Mouse (Mus musculus) hindbrain, embryonic 10.5 days (tissue): Measurements from ENCODE around the gene Slc7a5. TPM values are rescaled to one million over a fixed set of nuclear protein-coding genes. Genes with fewer than 3 reads are reported as not detected.

ENCODE experiments used
- DNase-seq: peaks from one replicate; pipeline ENCODE4 v3.0.0-alpha.2; 2017; ENCODE audit warnings: low spot score
- H3K27ac ChIP-seq: fragments of 300-500 bp; sonication (generic); 2 replicates; pipeline ENCODE4 v1.5.1; 2016; ENCODE audit warnings: mild to moderate bottlenecking, moderate library complexity
- H3K27me3 ChIP-seq: fragments of 300-500 bp; sonication (generic); 2 replicates; pipeline ENCODE4 v1.6.1; 2016; ENCODE audit warnings: mild to moderate bottlenecking; ENCODE audit not compliant: poor library complexity, insufficient read depth, severe bottlenecking
- H3K36me3 ChIP-seq: fragments of 300-500 bp; sonication (generic); 2 replicates; pipeline ENCODE4 v1.6.1; 2016; ENCODE audit warnings: mild to moderate bottlenecking, moderate library complexity
- H3K4me1 ChIP-seq: fragments of 300-500 bp; sonication (generic); replicated peaks from 2 replicates; pipeline ENCODE4 v1.6.1; 2016; ENCODE audit warnings: mild to moderate bottlenecking
- H3K4me3 ChIP-seq: fragments of 300-500 bp; sonication (generic); 2 replicates; pipeline ENCODE4 v1.5.1; 2016; ENCODE audit warnings: mild to moderate bottlenecking, moderate library complexity
- H3K9me3 ChIP-seq: fragments of 300-500 bp; sonication (generic); 2 replicates; pipeline ENCODE4 v1.6.1; 2016; ENCODE audit warnings: mild to moderate bottlenecking, moderate library complexity
- WGBS: fragments of 180-500 bp; shearing (Covaris S2); methylation state at CpG from one replicate; pipeline ENCODE4 v1.1.7; 2016; 5-methylcytosine and 5-hydroxymethylcytosine counted together
- polyA plus RNA-seq: library from polyadenylated mRNA; unstranded; fragments of >200 nt; fragmentation: Nextera tagmentation; extraction: Ambion mirVana; gene quantifications from 2 replicates; pipeline ENCODE4 v1.2.1, GENCODE M21; 2016

The Slc7a5 gene
- polyA plus RNA-seq, 1 experiment from 2014 or later = 27.2 TPM

GRCm38 (mm10) chr8:121932668-121933520, 25.4 kb upstream of the Slc7a5 start:
- Histone ChIP-seq H3K36me3 (no peaks in the 10 kb centered on the region), H3K27me3 (no peaks in the 10 kb centered on the region), H3K4me1 (peaks cover 26% of the 10 kb centered on the region), H3K27ac (no peak overlapping the region), H3K9me3 (no peaks in the 10 kb centered on the region), H3K4me3 (no peak overlapping the region)
- no peak for DNase-seq
- WGBS = 87% methylated on average over 14 of the region's 14 CpGs

GRCm38 (mm10) chr8:121932026-121932667, 24.7 kb upstream of the Slc7a5 start:
- Histone ChIP-seq H3K27me3 (no peaks in the 10 kb centered on the region), H3K4me1 (peaks cover 26% of the 10 kb centered on the region), H3K27ac (no peak overlapping the region), H3K9me3 (no peaks in the 10 kb centered on the region), H3K36me3 (no peaks in the 10 kb centered on the region), H3K4me3 (no peak overlapping the region)
- 84% methylated on average over 12 of the region's 12 CpGs for WGBS
- DNase-seq = no peak

- Histone ChIP-seq H3K9me3 (no peaks in the 10 kb centered on the region), H3K4me3 (no peak overlapping the region), H3K36me3 (no peaks in the 10 kb centered on the region), H3K27me3 (no peaks in the 10 kb centered on the region), H3K4me1 (peaks cover 23% of the 10 kb centered on the region), H3K27ac (no peak overlapping the region)
- DNase-seq = no peak
- 84% methylated on average over 7 of the region's 7 CpGs for WGBS
Measured at GRCm38 (mm10) chr8:121931571-121931970, 24.1 kb upstream of the Slc7a5 start.

- H3K4me1 ChIP-seq = peaks cover 8% of the 10 kb centered on the region
- no peak overlapping the region for H3K27ac ChIP-seq
- no peaks in the 10 kb centered on the region for H3K27me3 ChIP-seq
- H3K9me3 ChIP-seq = no peaks in the 10 kb centered on the region
- no peak overlapping the region for H3K4me3 ChIP-seq
- no peak for DNase-seq
- H3K36me3 ChIP-seq = no peaks in the 10 kb centered on the region
- 84% methylated on average over 4 of the region's 4 CpGs for WGBS
Measured at GRCm38 (mm10) chr8:121930047-121930446, 22.6 kb upstream of the Slc7a5 start.

- no peaks in the 10 kb centered on the region for H3K9me3 ChIP-seq
- H3K27ac ChIP-seq = no peak overlapping the region
- peaks cover 4% of the 10 kb centered on the region; the same call in 1 of the 2 replicates for H3K4me1 ChIP-seq
- no peak overlapping the region for H3K4me3 ChIP-seq
- H3K36me3 ChIP-seq = no peaks in the 10 kb centered on the region
- no peaks in the 10 kb centered on the region for H3K27me3 ChIP-seq
- WGBS = 50% methylated on average over 8 of the region's 8 CpGs
- DNase-seq = peak; percentile 31
Measured at GRCm38 (mm10) chr8:121927316-121927715, 19.8 kb upstream of the Slc7a5 start.

GRCm38 (mm10) chr8:121926266-121926665, 18.8 kb upstream of the Slc7a5 start:
- WGBS = 70% methylated on average over 8 of the region's 8 CpGs
- peaks cover 15% of the 10 kb centered on the region for H3K4me1 ChIP-seq
- no peak overlapping the region for H3K27ac ChIP-seq
- no peaks in the 10 kb centered on the region for H3K36me3 ChIP-seq
- H3K9me3 ChIP-seq = no peaks in the 10 kb centered on the region
- no peaks in the 10 kb centered on the region for H3K27me3 ChIP-seq
- no peak overlapping the region for H3K4me3 ChIP-seq
- DNase-seq = no peak

GRCm38 (mm10) chr8:121925624-121926023, 18.1 kb upstream of the Slc7a5 start:
- H3K4me1 ChIP-seq = peaks cover 20% of the 10 kb centered on the region
- 33% methylated on average over 10 of the region's 10 CpGs for WGBS
- no peak overlapping the region for H3K27ac ChIP-seq
- DNase-seq = peak; percentile 84
- H3K36me3 ChIP-seq = no peaks in the 10 kb centered on the region
- H3K9me3 ChIP-seq = no peaks in the 10 kb centered on the region
- no peaks in the 10 kb centered on the region for H3K27me3 ChIP-seq
- no peak overlapping the region for H3K4me3 ChIP-seq

GRCm38 (mm10) chr8:121924681-121925080, 17.2 kb upstream of the Slc7a5 start:
- no peaks in the 10 kb centered on the region for H3K36me3 ChIP-seq
- no peak overlapping the region for H3K27ac ChIP-seq
- WGBS = 89% methylated on average over 5 of the region's 5 CpGs

GRCm38 (mm10) chr8:121922101-121922500, 14.6 kb upstream of the Slc7a5 start:
- Histone ChIP-seq H3K27ac (peak overlapping the region; percentile 24), H3K4me1 (peaks cover 43% of the 10 kb centered on the region), H3K9me3 (no peaks in the 10 kb centered on the region), H3K36me3 (no peaks in the 10 kb centered on the region), H3K27me3 (no peaks in the 10 kb centered on the region), H3K4me3 (no peak overlapping the region)
- WGBS = 70% methylated on average over 8 of the region's 8 CpGs
- DNase-seq = no peak

More at GRCm38 (mm10) chr8:121924681-121925080, 17.2 kb upstream of the Slc7a5 start:
- Histone ChIP-seq H3K4me3 (no peak overlapping the region), H3K27me3 (no peaks in the 10 kb centered on the region), H3K9me3 (no peaks in the 10 kb centered on the region), H3K4me1 (peaks cover 27% of the 10 kb centered on the region)
- no peak for DNase-seq

- WGBS = 71% methylated on average over 8 of the region's 8 CpGs
- Histone ChIP-seq H3K36me3 (no peaks in the 10 kb centered on the region), H3K4me1 (peaks cover 43% of the 10 kb centered on the region), H3K27ac (peak overlapping the region; percentile 24), H3K27me3 (no peaks in the 10 kb centered on the region), H3K4me3 (no peak overlapping the region), H3K9me3 (no peaks in the 10 kb centered on the region)
- no peak for DNase-seq
Measured at GRCm38 (mm10) chr8:121921582-121921981, 14.1 kb upstream of the Slc7a5 start.

- 45% methylated on average over 3 of the region's 3 CpGs for WGBS
- no peaks in the 10 kb centered on the region for H3K9me3 ChIP-seq
- 0 out of 2 replicates have a peak overlapping the region, but pooled peaks have one; percentile 23 for H3K27ac ChIP-seq
- no peak overlapping the region for H3K4me3 ChIP-seq
- DNase-seq = peak; percentile 39
- H3K27me3 ChIP-seq = peaks cover 3% of the 10 kb centered on the region; the same call in 1 of the 2 replicates
- no peaks in the 10 kb centered on the region for H3K36me3 ChIP-seq
- peaks cover 47% of the 10 kb centered on the region for H3K4me1 ChIP-seq
Measured at GRCm38 (mm10) chr8:121919731-121920130, 12.2 kb upstream of the Slc7a5 start.

GRCm38 (mm10) chr8:121919158-121919557, 11.7 kb upstream of the Slc7a5 start:
- 79% methylated on average over 4 of the region's 4 CpGs for WGBS

GRCm38 (mm10) chr8:121913378-121913777, 5.9 kb upstream of the Slc7a5 start:
- H3K36me3 ChIP-seq = no peaks in the 10 kb centered on the region
- WGBS = 86% methylated on average over 8 of the region's 8 CpGs
- H3K27me3 ChIP-seq = peaks cover 22% of the 10 kb centered on the region
- H3K9me3 ChIP-seq = no peaks in the 10 kb centered on the region
- no peak overlapping the region for H3K27ac ChIP-seq
- H3K4me1 ChIP-seq = peaks cover 35% of the 10 kb centered on the region
- DNase-seq = no peak
- H3K4me3 ChIP-seq = no peak overlapping the region

More at GRCm38 (mm10) chr8:121919158-121919557, 11.7 kb upstream of the Slc7a5 start:
- DNase-seq = no peak
- Histone ChIP-seq H3K9me3 (no peaks in the 10 kb centered on the region), H3K36me3 (no peaks in the 10 kb centered on the region), H3K27me3 (peaks cover 3% of the 10 kb centered on the region; the same call in 1 of the 2 replicates), H3K4me1 (peaks cover 53% of the 10 kb centered on the region), H3K27ac (peak overlapping the region; percentile 41; the same call in 1 of the 2 replicates), H3K4me3 (no peak overlapping the region)
